ENCODE assay signal across 22 mouse cellular contexts in the genomic region with DNA sequence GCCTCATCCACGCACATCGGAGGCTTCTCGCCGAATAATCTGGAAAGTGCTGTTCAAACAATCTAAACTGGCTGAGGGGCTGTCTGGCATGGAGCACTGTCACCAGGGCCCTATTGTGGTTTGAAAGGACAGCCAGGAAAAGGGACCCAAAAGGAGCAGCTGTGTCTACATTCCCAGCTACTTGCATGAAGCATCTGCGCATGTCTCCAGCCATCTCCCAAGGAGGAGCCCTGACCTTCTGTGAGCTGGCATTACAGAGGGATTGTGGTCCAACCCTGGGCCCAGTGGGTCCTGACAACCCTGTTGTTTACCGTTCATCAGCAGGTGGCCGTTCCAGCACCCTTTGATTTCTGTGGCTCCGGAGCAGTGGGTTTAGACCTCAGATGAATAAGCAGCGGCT. TPM values are rescaled to one million over a fixed set of nuclear protein-coding genes. Genes with fewer than 3 reads are reported as not detected.
DNase-seq lines count a peak whose midpoint lies in the region; ATAC-seq and TF ChIP-seq lines count a peak whose summit lies in the region.
"Had no signal": no experiment of that assay in that cellular context is flagged by ENCODE, and none has a peak within 500 bp of the region (broad histone marks: within the 10 kb centered on the region; RNA-seq: fewer than 3 reads in every experiment).

No protein-coding gene starts in this region.

- peak; percentile 13 to 15 for DNase-seq in cerebellum, postnatal 14 days
- no peak for DNase-seq in cerebellum, adult 2 months
- peak; percentile 84 for DNase-seq in heart, adult 11 months
- DNase-seq in layer of hippocampus, postnatal 10 days (ENCODE audit: low spot score in 2 of 2): peak; percentile 9 to 15
- no peak for DNase-seq in layer of hippocampus, adult 2 months (ENCODE audit: low spot score in 2 of 2)
- no peak for DNase-seq in testis, postnatal 10 days (ENCODE audit: low spot score)
- DNase-seq: adrenal gland, adult 8-10 months; heart, postnatal 4 days; kidney, adult 18-20 months; kidney, postnatal 25 days; liver; lung, postnatal 10 days; right cerebral cortex, postnatal 14 days; thymus, postnatal 14 days had no signal

- WGBS in cerebellum, adult 2 months: 72% methylated on average over 9 of the region's 9 CpGs
- 76% methylated on average over 9 of the region's 9 CpGs for WGBS in heart, embryonic 12.5 days

- no peak overlapping the region for H3K4me2 ChIP-seq in heart, embryonic 12.5 days
- H3K4me2 ChIP-seq: heart, embryonic 11.5 days; kidney, embryonic 15.5 days; neural tube, embryonic 15.5 days had no signal

- peaks cover 6% of the 10 kb centered on the region; the same call in 1 of the 2 replicates for H3K4me1 ChIP-seq in cerebellum, adult 2 months (ENCODE audit: control insufficient read depth, insufficient read depth, low read length)
- no peaks in the 10 kb centered on the region for H3K4me1 ChIP-seq in heart, embryonic 12.5 days (replicated peaks)
- H3K4me1 ChIP-seq in testis, adult 2 months (ENCODE audit: control insufficient read depth, insufficient read depth, low read length): 0 out of 2 replicates have a peak, but pooled peaks cover 4% of the 10 kb centered on the region
- H3K4me1 ChIP-seq: kidney, embryonic 15.5 days; neural tube, embryonic 15.5 days had no signal

- H3K4me3 ChIP-seq in cerebellum, adult 2 months (replicated peaks; ENCODE audit: insufficient read depth, low read depth, low read length): no peak overlapping the region
- H3K4me3 ChIP-seq in heart, embryonic 12.5 days: no peak overlapping the region
- H3K4me3 ChIP-seq in layer of hippocampus, adult 2 months: no peak overlapping the region
- peak overlapping the region; percentile 27 for H3K4me3 ChIP-seq in testis, adult 2 months (ENCODE audit: control insufficient read depth, low read depth, low read length)
- H3K4me3 ChIP-seq: kidney, embryonic 15.5 days; neural tube, embryonic 15.5 days had no signal

- no peaks in the 10 kb centered on the region for H3K9me3 ChIP-seq in heart, embryonic 12.5 days (replicated peaks)
- H3K9me3 ChIP-seq: G1E; kidney, embryonic 15.5 days; neural tube, embryonic 15.5 days had no signal

- no peaks in the 10 kb centered on the region for H3K27me3 ChIP-seq in cerebellum, adult 2 months (ENCODE audit: control insufficient read depth, insufficient read depth, low read length)
- H3K27me3 ChIP-seq in heart, embryonic 12.5 days (replicated peaks): no peaks in the 10 kb centered on the region
- H3K27me3 ChIP-seq in testis, adult 2 months (ENCODE audit: control insufficient read depth, insufficient read depth, low read length): no peaks in the 10 kb centered on the region
- H3K27me3 ChIP-seq: kidney, embryonic 15.5 days; neural tube, embryonic 15.5 days had no signal

- no peak overlapping the region for H3K9ac ChIP-seq in heart, embryonic 12.5 days
- H3K9ac ChIP-seq: kidney, embryonic 15.5 days; liver, embryonic 14.5 days; neural tube, embryonic 15.5 days had no signal

- TF ChIP-seq POLR2A in cerebellum, adult 2 months (IDR thresholded peaks at IDR 0.05; ENCODE audit: borderline replicate concordance, insufficient read depth, low read length): no peak
- no peak for TF ChIP-seq POLR2A in testis, adult 2 months (IDR thresholded peaks at IDR 0.05; ENCODE audit: control insufficient read depth, low read depth, low read length)

- H3K27ac ChIP-seq in cerebellum, adult 2 months (ENCODE audit: insufficient read depth, low read length): no peak overlapping the region
- no peak overlapping the region for H3K27ac ChIP-seq in heart, embryonic 12.5 days (ENCODE audit: poor library complexity, severe bottlenecking)
- no peak overlapping the region for H3K27ac ChIP-seq in layer of hippocampus, adult 2 months
- no peak overlapping the region for H3K27ac ChIP-seq in testis, adult 2 months (ENCODE audit: control insufficient read depth, insufficient read depth, low read depth, low read length)
- H3K27ac ChIP-seq: kidney, embryonic 15.5 days; liver, embryonic 14.5 days; macrophage; neural tube, embryonic 15.5 days had no signal

- no peaks in the 10 kb centered on the region for H3K36me3 ChIP-seq in heart, embryonic 12.5 days
- H3K36me3 ChIP-seq in testis, adult 2 months (ENCODE audit: control insufficient read depth, insufficient read depth, low read length): no peaks in the 10 kb centered on the region
- H3K36me3 ChIP-seq: G1E; kidney, embryonic 15.5 days; neural tube, embryonic 15.5 days had no signal

- TF ChIP-seq CTCF in cerebellum, adult 2 months (IDR thresholded peaks at IDR 0.05; ENCODE audit: borderline replicate concordance, insufficient read depth, low read depth, low read length): no peak
- no peak for TF ChIP-seq CTCF in layer of hippocampus, adult 2 months (conservative IDR thresholded peaks at IDR 0.05)
- no peak for TF ChIP-seq CTCF in testis, adult 2 months (IDR thresholded peaks at IDR 0.05; ENCODE audit: control insufficient read depth, insufficient read depth, insufficient replicate concordance, low read depth, low read length)

- ATAC-seq in heart, embryonic 12.5 days (ENCODE audit: insufficient number of reproducible peaks, low FRiP score): no peak

RNA-seq across cellular contexts. Expression of a gene that starts 56.9 kb away (rescaled TPM):
- 152 and 158 TPM in 2 replicates for polyA plus RNA-seq in cerebellum, adult 2 months (2012; rRNA removed)
- 118 and 123 TPM in 2 replicates for polyA plus RNA-seq in heart, embryonic 12.5 days (2016; fragmentation: Nextera tagmentation; extraction: Ambion mirVana)
- 100 to 1,000 TPM; 150 to 156 TPM for total RNA-seq in layer of hippocampus, postnatal 10 days (2021)
- 100 to 1,000 TPM; 137 to 140 TPM for total RNA-seq in layer of hippocampus, adult 2 months (2021)
- polyA plus RNA-seq in testis, adult 2 months (2012; rRNA removed): 7.5 and 10.3 TPM in 2 replicates

Comparison
In these comparisons a context has a peak if more than half of its experiments do, and no peak if none do; other contexts are left out.
1. DNase-seq: peak in cerebellum, postnatal 14 days (2 of 2), heart, adult 11 months (single experiment) and layer of hippocampus, postnatal 10 days (2 of 2); none in cerebellum, adult 2 months (0 of 2), layer of hippocampus, adult 2 months (0 of 2) and testis, postnatal 10 days (single experiment).
2. RNA of a gene that starts 56.9 kb away (polyA plus RNA-seq): 152 to 158 TPM in cerebellum, adult 2 months and 118 to 123 TPM in heart, embryonic 12.5 days; 7.5 to 10.3 TPM in testis, adult 2 months; every median in the first group is over 10 times any median in the second.